Mouse (Mus musculus) heart, adult 18-20 months (tissue): ENCODE measurements around the gene Ddx5. TPM values are rescaled to one million over a fixed set of nuclear protein-coding genes. Genes with fewer than 3 reads are reported as not detected.
"Not testable (repeated sequence)": the region's sequence is repeated elsewhere in the genome, so short reads cannot be mapped to it uniquely, and the experiment has no call there.

Experiments used
- DNase-seq, 2 experiments: peaks; one replicate each; pipeline ENCODE4 v3.0.0; 2021 to 2022; ENCODE audit warnings: mixed read lengths in 1 of 2
- long read RNA-seq, 2 experiments: library from polyadenylated mRNA; stranded (forward); transcript quantifications; one replicate each; pipeline ENCODE4 v2.0.0; 2021
- total RNA-seq, 2 experiments: library from RNA; stranded (reverse); gene quantifications; 2 replicates each; pipeline ENCODE4 v1.2.3; 2021

Gene Ddx5
- 100 to 1,000 TPM; 291 to 328 TPM for total RNA-seq
- long read RNA-seq, experiment 1, transcript Ddx5-201 (13 exons, 3,559 nt) = major isoform, 122 of 295 reads
- long read RNA-seq, experiment 1, transcript Ddx5-208 (12 exons, 3,593 nt) = minor isoform, 58 of 295 reads
- long read RNA-seq, experiment 1, partial matches to known transcripts = 16 of 295 reads
- long read RNA-seq, experiment 1, other reads (novel, unspliced or antisense) = 99 of 295 reads
- long read RNA-seq, experiment 2, transcript Ddx5-201 (13 exons, 3,559 nt) = major isoform, 74 of 125 reads
- long read RNA-seq, experiment 2, transcript Ddx5-208 (12 exons, 3,593 nt) = minor isoform, 29 of 125 reads
- long read RNA-seq, experiment 2, partial matches to known transcripts = 7 of 125 reads
- long read RNA-seq, experiment 2, other reads (novel, unspliced or antisense) = 15 of 125 reads

DNA sequence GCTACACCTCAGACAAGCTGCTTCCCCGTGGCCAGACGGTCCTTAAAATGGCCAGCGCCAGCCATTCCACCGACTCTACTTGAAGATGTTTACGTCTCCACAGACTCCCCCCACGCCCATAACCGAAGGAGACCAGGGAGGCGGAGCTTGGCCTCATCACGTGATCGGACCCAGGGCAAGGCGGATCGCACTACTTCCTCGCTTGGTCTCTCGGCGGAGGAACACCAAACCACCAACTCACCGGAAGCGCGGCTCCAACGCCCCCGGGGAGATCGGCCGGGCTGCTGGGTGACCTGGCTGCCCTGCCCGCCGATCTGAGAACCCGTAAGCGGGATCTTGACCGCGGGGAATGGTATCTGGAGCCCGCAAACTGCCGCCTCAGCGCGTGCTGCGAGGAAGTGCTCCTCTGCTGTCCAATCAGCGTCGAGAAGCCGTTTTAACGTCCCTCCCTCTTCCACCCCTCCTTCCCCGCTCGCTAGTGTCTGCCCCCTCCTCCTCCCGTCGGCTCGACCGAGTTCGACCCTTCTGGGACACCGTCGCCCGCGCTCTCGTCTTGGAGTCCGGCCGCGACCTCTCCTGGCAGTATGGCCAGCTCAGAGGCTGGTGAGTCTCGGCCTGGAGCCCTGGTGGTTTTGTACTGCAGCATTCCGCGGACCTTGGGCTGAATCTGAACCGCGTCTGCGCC, at the start of gene Ddx5, which contains the start of gene Cep95:
Gene Ddx5 (minus strand): TSS at position 411 of the 685 bp plus-strand sequence.
Gene Cep95 (plus strand): TSS at position 478 of the 685 bp plus-strand sequence.
- DNase-seq = peak; percentile 94 to 98

DNA sequence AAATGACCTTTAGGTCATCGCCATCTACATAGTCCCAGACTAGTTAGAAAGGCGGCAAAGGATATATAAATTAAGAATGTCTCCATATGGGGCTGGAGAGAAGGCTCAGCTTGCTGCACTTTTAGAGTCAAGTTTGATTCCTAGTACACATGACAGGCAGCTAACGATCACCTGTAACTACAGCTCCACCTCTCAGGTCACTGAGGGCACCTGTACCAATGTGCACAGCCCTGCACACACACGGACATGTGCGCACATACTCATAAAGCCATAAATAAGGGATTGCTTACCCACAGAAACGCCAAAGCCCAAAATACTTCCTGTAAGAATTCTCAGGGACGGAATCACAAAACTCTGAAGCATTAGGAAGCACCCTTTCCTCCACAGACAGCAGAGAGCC, 39.1 kb upstream of the Ddx5 start:
- no peak for DNase-seq

DNA sequence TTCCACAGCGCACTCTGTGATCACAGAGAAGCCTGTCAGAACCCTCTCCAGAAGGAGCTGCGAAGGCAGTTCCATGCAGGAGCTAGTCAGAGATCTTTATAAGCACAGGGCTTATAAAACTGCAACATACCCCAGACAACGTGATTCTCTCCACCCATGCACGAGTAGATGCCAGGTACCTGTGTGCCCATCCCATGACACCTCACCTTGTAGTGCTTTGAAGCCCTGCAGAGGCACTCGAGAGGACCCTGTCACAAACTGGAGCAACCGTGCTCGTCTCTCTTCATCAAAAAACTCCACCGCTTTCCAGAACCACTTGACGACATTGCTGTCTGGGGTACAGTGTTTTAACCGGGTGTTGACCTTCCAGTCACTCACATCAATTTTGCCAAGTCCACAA, 35.4 kb upstream of the Ddx5 start:
- no peak for DNase-seq

DNA sequence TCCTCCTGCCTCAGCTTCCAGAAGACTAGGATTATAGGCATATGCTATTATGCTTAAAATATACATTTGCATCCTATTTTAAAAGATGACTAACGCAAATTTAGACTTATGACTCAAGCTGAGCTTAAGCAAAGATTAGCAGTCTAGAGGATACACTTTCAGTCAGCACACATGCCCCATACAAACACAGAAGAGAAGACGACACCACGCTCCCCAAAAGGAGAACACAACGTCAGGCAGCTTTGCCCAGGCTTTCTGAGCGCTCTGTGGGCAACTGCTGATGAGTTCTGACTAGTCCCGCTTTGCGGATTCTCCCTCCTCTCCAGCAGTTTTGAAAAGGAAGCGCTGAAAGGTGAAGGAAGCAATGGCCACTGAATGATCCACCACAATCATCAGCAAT, 34.8 kb upstream of the Ddx5 start:
- no peak for DNase-seq

DNA sequence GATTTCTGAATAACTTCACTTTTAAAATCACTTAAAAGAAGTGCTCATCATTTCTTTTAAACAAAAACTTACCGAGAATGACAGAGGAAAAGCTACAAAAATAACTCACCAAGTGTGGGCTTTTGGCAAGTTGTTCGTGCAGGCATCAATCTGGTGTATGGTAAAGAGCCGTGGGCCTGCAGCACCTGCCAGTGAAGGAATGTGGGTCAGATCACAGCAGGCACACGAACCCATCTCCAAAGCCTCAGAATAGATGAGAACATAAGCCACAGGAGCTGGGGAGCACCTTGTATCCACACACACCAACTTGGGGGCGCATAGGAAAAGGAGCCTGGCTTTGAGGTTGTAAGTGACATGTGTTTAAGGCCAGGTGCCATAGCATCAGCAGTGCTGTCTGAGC, 33.9 kb upstream of the Ddx5 start:
- no peak for DNase-seq

DNA sequence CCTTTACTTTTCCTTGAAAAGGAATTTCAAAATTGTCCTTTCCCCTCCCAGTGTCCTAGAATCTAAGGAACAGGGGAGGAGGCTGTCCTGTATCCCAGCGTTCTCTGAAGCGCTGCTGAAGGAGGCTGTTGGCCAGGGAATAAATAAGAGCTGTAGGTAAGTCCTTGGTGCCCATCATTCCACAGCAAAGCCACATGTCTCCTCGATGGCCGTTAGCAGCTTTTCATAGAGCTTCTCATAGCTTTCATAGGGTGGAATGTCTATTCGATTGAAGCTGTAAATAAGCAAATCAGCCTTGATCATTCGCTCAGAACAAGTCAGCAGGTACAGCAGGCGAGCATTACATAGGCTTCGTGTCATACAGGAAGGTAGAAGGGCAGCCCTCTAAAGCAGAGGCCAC, 33.5 kb upstream of the Ddx5 start:
- DNase-seq = no peak

DNA sequence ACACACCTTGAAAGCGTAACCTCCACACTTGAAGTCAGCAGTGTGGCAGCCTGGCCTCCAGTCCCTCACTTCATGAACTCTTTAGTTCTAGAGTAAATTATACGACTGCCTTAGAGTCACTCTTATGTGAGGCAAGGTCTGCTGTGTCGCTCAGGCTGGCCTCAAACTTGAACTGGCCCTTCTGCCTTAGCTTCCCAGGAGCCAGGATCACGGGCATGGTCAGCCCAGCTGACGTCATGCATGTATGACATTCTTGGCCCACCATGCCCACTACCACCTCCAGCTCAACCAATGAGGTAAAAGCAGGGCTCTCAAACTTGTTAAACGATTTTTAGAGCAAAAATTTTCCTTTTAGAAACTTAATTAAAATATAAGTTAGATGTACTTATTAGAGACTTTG, 32.4 kb upstream of the Ddx5 start:
- no peak for DNase-seq

DNA sequence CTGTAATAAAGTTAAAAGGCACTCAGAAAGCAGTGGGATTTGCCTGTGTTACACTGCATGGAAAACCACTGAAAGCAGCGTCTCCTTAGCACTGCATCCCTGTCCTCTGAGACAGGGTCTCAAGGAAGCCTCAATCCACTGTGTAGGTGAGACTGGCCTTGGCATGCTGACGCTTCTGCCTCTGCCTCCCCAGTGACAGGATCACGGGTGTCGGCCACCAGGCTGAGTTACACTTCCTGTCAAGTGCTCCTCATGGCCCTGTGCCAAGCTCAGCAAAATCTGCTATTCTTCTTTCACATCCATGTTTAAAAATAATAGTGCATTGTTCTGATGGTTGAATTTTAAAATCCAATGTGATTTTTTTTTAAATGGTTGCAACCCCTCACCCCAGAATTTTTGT, 32.0 kb upstream of the Ddx5 start:
- DNase-seq = peak; percentile 75 to 87

DNA sequence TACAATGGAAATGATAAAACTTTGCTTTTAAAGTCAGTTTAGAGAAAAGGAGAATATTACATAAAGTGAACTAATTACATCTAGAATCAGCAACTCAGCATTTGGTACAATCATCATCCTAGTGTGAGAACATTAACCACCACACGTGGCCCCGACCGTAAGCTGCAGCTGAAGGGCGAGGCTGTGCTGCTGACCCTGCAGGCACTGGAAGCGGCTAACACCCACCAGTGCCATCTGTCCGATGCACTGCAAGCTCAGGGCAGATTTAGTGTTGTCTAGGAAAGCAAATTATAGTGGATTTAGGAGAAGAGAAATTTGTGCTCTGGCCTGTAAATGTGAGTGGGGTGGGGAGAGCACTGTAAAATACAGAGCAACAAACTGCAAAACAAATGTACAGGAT, 31.3 kb upstream of the Ddx5 start:
- no peak for DNase-seq

DNA sequence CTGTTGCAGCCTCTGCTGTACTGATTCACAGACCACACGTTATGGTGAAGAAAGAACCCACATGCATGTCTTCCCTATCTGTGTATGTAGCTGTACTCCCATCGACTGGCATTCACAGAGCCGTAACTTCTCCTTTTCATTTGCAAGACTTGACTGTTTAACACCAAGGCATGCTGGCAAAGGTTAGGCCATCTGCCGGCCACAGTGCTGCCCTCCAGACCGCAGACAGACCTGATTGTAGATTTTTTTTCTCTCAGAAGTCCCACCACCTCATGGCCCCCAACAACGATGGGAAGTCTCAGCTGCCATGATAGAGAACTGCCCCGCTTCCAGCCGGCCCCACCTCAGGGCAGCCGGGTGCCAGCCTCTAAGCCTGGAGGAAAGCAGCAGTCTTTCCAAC, 30.6 kb upstream of the Ddx5 start:
- no peak for DNase-seq

DNA sequence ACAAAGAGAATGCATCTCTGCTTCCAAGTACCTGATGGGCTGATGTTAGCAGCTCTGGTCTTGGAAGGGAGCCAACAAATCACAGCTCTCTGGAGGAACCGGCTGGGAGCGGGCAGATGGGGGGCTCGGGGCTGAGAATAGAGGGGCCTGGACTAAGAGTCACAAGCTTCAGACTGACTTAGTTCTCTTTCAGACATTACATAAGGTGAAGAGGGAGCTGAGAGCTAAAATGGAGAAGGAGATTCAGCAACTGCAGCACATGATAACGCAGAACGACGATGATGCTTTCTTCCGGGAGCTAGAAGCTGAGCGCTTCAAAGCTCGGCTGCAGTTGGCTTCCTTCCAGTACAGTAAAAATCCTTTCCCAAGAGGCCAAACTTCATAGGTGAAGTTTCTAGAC, 29.4 kb upstream of the Ddx5 start:
- peak in 1 of 2 experiments; percentile 26 for DNase-seq

DNA sequence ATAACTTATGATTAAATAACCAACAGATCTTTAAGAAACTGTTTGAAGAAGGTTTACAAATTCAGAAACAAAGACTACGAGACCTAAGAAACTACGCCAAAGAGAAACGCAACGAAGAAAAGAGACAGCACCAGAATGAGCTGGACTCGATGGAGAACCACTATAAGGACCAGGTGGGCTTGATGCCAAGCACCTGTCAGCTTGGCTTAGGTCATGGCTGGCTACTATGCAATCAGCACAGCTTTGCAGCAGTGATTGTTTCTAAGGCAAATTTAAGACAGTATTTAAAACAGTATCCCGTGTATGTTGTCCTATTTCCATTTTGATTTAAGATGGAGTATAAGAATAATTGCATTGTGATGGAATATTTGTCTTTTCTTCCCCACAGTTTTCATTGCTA, 28.8 kb upstream of the Ddx5 start:
- no peak for DNase-seq

DNA sequence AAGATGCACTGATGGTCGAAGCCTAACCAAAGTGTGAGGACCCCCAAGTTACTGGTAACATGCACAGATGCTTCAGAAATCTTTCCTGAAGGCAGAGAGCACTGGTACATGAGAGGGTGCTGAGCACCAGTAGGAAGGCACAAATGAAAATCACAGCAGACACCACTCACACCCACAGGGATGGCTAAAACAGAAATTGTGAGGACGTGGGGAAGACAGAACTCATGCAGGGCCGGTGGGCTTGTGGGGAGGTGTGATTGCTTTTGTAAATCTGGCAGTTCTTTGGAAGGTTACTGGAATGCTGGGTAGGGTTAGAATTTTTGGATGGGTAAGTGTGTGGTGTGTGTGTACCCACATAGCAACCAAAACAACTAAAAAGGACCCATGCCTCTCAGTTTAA, 28.2 kb upstream of the Ddx5 start:
- no peak for DNase-seq

DNA sequence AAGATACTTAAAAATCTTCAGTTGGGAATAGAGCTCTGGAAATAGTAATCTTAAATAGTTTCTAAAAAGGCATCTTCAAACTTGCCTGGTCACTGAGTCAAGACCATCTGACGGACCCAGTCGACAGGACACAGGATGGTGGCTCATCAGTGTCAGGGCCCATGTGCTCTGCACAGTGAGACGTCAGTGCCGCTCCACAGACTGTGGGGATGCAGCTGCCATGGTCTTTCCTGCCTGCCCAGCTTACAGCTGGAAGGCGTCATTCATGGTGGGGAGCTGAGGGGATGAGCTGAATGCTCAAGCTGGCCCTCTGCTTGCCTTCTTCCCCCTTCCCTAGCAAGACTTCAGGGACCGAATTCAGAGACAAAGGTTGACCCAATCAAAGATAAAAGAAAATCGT, 27.3 kb upstream of the Ddx5 start:
- DNase-seq = no peak

DNA sequence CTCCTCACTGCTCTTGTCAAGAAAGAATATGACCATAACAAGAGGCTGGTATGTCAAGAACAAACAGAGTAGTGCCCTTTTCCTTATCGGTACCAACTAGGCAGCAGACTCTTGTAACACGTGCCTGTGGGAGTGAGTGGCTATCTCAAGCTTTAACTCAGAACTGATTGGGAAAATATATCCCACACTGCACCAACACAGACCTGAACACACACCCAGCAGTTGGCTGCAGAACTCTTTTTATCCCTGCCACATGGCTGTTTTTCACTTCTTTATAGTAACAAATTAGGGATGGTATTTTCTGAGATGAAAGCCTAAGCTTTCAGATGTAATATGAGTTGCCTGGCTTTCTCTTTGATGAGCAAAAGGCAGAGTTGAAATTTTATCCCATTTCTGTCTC, 26.8 kb upstream of the Ddx5 start:
- DNase-seq = no peak

DNA sequence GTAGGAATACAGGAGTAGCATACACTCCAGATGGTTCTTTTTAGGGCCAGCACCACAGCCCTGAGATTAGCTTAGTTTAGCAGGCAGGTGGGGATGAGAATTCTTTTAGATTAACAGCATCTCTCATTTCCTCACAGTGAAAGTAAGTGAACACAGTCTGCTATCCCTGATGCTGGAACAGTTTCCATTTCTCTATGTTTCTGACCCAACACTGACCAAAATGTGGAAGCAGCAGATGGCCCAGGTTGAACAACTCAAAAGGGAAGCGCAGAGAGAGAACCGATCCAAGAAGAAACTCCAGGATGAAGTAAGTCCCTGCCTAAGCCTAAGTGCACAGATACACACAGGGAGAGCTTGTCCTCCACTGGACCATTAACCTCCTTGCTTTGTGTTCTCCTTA, 26.3 kb upstream of the Ddx5 start:
- no peak for DNase-seq

DNA sequence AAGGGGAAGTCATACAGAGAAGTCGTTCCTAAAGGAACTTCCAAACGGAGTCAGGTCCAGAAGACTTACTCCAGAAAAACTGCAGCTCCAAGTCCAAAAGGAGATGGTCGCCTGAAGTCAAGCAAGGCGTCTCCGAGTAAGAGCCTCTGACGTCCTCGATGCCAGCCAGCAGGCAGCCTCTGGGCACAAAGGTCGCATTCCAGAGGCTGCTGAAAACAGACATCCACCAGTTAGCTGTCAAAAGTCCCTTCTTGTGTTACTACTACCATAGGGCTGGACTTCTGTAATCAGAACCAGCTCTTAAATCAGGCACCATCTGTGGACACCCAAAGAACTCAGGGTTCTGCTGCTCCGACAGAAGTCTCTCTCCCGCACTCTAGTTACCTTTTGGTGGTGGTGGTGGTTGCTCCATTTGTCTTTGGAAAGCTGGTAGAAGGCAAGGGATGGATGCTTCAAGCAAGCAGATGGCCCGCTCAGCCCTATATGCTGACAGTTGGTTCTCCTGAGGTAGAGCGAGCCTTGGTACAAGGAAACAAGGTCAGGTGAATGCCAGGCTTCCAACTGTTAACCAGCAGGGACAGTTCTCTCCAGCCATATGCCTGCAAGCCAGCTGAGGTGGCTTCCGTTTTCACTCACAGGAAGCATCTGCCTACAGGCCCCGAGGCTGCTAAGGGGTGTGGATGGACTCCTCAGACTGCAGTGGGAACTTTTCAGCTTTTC, 25.8 kb upstream of the Ddx5 start:
- DNase-seq = no peak

DNA sequence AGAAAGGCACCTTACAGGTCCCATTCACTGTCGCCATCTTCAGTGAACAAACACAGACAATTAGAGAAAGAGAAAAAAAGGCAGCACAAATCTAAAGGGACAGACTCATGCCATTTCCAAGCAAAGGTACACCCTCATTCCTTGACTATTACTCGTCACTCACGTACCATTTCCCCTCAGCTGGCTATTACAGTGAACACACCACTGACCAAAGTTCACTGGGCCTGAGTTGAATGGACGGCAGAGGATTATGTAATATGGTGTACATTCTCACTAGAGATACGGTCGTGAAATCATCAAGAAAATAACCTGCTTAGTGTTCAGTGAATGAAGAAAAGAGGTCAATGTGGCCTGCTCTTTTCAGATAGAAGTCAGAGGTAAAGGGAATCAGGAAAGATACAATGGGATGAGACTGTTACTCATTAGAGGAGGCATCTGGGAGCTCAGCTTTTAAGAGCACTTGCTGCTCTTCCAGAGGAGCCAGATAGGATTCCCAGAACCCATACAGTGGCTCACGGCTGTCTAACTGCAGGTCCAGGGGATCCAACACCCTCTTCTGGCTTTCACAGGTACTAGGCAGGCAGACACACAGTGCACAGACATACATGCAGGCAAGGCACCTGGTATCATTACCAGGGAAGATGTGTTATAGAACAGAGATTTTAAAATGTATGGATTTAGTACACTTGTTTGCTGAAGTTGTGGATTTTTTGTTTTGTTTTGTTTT, 23.6 kb upstream of the Ddx5 start:
- no peak for DNase-seq

DNA sequence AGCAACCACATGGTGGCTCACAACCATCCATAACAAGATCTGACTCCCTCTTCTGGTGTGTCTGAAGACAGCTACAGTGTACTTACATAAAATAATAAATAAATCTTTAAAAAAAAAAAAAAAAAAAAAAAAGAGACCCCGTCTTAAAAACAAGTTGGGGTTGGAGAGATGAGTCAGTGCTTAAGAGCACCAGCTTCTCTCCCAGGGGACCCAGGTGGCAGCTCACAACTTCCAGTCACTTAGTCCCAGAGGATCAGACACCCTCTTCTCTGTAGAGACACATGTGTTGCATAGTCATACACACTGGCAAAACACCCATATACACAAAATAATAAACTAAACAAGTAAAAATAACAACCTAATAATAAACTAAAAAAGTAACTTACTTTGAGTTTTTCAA, 18.5 kb upstream of the Ddx5 start:
- DNase-seq = not testable (repeated sequence)

DNA sequence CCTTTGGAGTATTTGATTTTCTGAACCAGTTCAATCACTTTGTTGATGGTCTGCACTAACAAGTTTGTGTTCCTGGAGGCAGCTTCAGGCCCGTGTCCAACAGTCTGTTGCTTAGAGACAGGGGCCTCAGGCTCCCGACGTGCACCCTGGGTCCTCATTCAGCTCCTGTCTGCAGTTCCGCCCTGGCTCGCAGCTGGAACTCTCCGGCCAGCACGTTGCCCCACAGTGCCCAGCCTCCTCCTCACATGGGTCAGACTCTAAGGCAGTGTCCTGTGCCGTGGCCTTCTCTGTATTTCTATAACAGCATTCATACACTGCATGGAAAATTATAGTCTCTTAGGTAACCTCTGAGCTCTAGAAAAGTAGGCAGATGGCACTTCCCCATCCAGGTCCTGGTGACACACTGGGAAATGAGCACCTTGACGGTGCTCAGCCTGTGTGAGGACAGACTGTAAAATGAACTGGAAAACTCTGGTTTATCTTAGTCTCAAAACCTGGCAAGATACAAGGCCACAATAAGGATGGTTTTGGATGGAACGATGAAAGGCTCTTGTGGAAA, 13.2 kb upstream of the Ddx5 start:
- no peak for DNase-seq

DNA sequence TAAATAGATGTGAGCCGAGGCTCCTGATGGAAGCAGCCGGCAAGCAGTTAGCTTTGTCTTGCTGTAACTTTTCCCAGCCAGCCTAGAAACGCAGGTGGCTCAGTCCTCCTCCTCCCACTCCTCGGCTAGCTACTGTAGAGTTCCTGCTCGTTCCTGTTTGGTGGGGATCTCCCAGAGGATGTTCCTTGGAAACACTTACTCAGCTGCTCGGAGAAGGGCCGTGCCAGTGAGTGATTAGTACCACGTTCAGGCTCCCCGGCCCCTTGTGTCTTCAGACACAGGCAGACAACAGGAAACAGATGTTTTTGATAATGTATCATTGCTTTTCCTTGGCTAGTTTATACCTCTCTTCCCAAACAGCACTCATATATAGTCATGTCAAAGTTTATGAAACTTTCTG, 6.7 kb upstream of the Ddx5 start:
- DNase-seq = no peak

DNA sequence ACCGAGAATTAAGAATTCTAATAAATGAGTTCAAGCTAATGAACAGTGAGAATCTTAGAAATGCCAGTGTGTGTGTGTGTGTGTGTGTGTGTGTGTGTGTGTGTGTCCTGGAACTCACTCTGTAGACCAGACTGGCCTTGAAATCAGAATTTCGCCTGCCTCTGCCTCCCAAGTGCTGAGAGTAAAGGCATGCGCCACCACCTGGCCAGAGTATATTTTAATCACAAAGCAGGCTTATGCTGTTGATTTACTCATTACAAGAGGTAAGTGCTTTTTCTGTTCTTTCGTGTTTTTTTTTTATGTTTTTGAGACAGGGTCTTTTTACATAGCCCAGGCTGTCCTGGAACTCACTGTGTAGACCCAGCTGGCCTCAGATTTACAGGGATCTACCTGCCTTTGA, 4.9 kb upstream of the Ddx5 start:
- DNase-seq = no peak
